Mouse (Mus musculus) kidney, adult 2 months (tissue): ENCODE data around the gene Aldh3b3.

Experiments used
- CTCF ChIP-seq: fragments of 200-500 bp; conservative IDR thresholded peaks from 2 replicates; pipeline ENCODE4 v1.5.1; 2011; ENCODE audit warnings: low read depth, mild to moderate bottlenecking, control low read depth, low read length, moderate library complexity, mixed read lengths; ENCODE audit not compliant: insufficient read depth, insufficient read length
- POLR2A ChIP-seq: fragments of 200-500 bp; IDR thresholded peaks from one replicate; pipeline ENCODE4 v1.6.1; 2011; ENCODE audit warnings: low read depth, low read length, control low read depth

GRCm38 (mm10) chr19:3924190-3924589 lies 34.3 kb upstream of the Aldh3b3 start:
- TF ChIP-seq CTCF (no peak), POLR2A (no peak)
